Mouse (Mus musculus): ENCODE measurements around the gene Ppp1r12b. TPM values are rescaled to one million over a fixed set of nuclear protein-coding genes. Genes with fewer than 3 reads are reported as not detected.

Ppp1r12b gene
- total and polyA plus RNA-seq, 3 experiments = 4.7 to 7.8 TPM; not detected in 1

GRCm38 (mm10) chr1:134755548-134756189, 200.1 kb downstream of the Ppp1r12b start:
- no peaks in the 10 kb centered on the region for H3K9me3 ChIP-seq (replicated peaks; ENCODE audit: insufficient read depth, low read length)
- no peaks in the 10 kb centered on the region for H3K36me3 ChIP-seq (ENCODE audit: control insufficient read depth in 1 of 2, insufficient read depth in 2 of 2, low read length in 2 of 2)
- H3K4me1 ChIP-seq (ENCODE audit: control insufficient read depth in 1 of 2, insufficient read depth in 2 of 2, low read length in 2 of 2) = no peaks in the 10 kb centered on the region
- H3K4me3 ChIP-seq (ENCODE audit: control insufficient read depth in 1 of 2, insufficient read depth in 1 of 2, low read depth in 2 of 2, low read length in 2 of 2) = no peak overlapping the region
- no peak overlapping the region for H3K9ac ChIP-seq (ENCODE audit: control insufficient read depth, low read depth, low read length, poor library complexity, severe bottlenecking)
- H3K27ac ChIP-seq (ENCODE audit: control insufficient read depth, low read depth, low read length) = no peak overlapping the region
- DNase-seq (ENCODE audit: low read depth, low spot score) = no peak
- TF ChIP-seq BHLHE40 (IDR thresholded peaks at IDR 0.05; ENCODE audit: borderline replicate concordance, low read depth, low read length) (no peak), SMC3 (IDR thresholded peaks at IDR 0.05; ENCODE audit: low read depth, low read length) (no peak), POLR2AphosphoS5 (IDR thresholded peaks at IDR 0.05; ENCODE audit: borderline replicate concordance, low read depth, low read length) (no peak), GABPA (IDR thresholded peaks at IDR 0.05; ENCODE audit: low read depth, low read length) (no peak), CHD1 (IDR thresholded peaks at IDR 0.05; ENCODE audit: low read depth, low read length) (no peak), USF1 (IDR thresholded peaks at IDR 0.05; ENCODE audit: low read depth, low read length) (no peak), TCF12 (IDR thresholded peaks at IDR 0.05; ENCODE audit: low read depth, low read length) (no peak), CHD2 (IDR thresholded peaks at IDR 0.05; ENCODE audit: low read length) (no peak), KAT2A (conservative IDR thresholded peaks at IDR 0.05; ENCODE audit: low read depth, low read length) (no peak), POLR2AphosphoS2 (IDR thresholded peaks at IDR 0.05; ENCODE audit: low read length) (no peak), JUND (IDR thresholded peaks at IDR 0.05; ENCODE audit: low read depth, low read length) (no peak)
- H3K27me3 ChIP-seq (ENCODE audit: control insufficient read depth in 1 of 2, insufficient read depth in 2 of 2, low read length in 2 of 2) = no peaks in the 10 kb centered on the region
- no peaks in the 10 kb centered on the region for H3K79me2 ChIP-seq (ENCODE audit: control insufficient read depth, insufficient read depth, low read length, poor library complexity)

- no peaks in the 10 kb centered on the region for H3K27me3 ChIP-seq (ENCODE audit: control insufficient read depth in 1 of 2, insufficient read depth in 2 of 2, low read length in 2 of 2)
- no peaks in the 10 kb centered on the region for H3K4me1 ChIP-seq (ENCODE audit: control insufficient read depth in 1 of 2, insufficient read depth in 2 of 2, low read length in 2 of 2)
- no peak overlapping the region for H3K27ac ChIP-seq (ENCODE audit: control insufficient read depth, low read depth, low read length)
- H3K79me2 ChIP-seq (ENCODE audit: control insufficient read depth, insufficient read depth, low read length, poor library complexity) = no peaks in the 10 kb centered on the region
- H3K4me3 ChIP-seq (ENCODE audit: control insufficient read depth in 1 of 2, insufficient read depth in 1 of 2, low read depth in 2 of 2, low read length in 2 of 2) = no peak overlapping the region
- no peaks in the 10 kb centered on the region for H3K9me3 ChIP-seq (replicated peaks; ENCODE audit: insufficient read depth, low read length)
- H3K36me3 ChIP-seq (ENCODE audit: control insufficient read depth in 1 of 2, insufficient read depth in 2 of 2, low read length in 2 of 2) = no peaks in the 10 kb centered on the region
- H3K9ac ChIP-seq (ENCODE audit: control insufficient read depth, low read depth, low read length, poor library complexity, severe bottlenecking) = no peak overlapping the region
- TF ChIP-seq ZNF384 (IDR thresholded peaks at IDR 0.05; ENCODE audit: low read depth, low read length) = no peak
- TF ChIP-seq EP300 (IDR thresholded peaks at IDR 0.05; ENCODE audit: low read depth in 1 of 2, low read length in 2 of 2) = no peak
- TF ChIP-seq USF2 (IDR thresholded peaks at IDR 0.05; ENCODE audit: borderline replicate concordance in 1 of 2, insufficient read depth in 1 of 2, low read depth in 1 of 2, low read length in 2 of 2) = no peak
- DNase-seq (ENCODE audit: low read depth, low spot score) = no peak
Measured at GRCm38 (mm10) chr1:134754818-134755217, 200.9 kb downstream of the Ppp1r12b start.

Measured in MEL (cell line).